Mouse (Mus musculus) C3H10T1/2 (cell line): Measurements from ENCODE around the gene Mcoln3. TPM values are rescaled to one million over a fixed set of nuclear protein-coding genes. Genes with fewer than 3 reads are reported as not detected.

Source experiments
- polyA plus RNA-seq, 2 experiments: library from polyadenylated mRNA; unstranded; fragments of >200 nt; fragmentation: generic; extraction: Trizol; gene quantifications; one replicate each; pipeline ENCODE4 v1.2.1; 2012; ENCODE audit warnings: missing spikeins in 2 of 2

The Mcoln3 gene
- polyA plus RNA-seq, result under 1 TPM in 1 of 2 experiments, not detected in 1; 0.08 TPM

GRCm38 (mm10) chr3:146117258-146117996, at the start of gene Mcoln3:
Gene Mcoln3, plus strand, starts transcription at chr3:146117450.

GRCm38 (mm10) chr3:146107921-146108571, 9.2 kb upstream of the Mcoln3 start, which contains the start of gene Wdr63:
Gene Wdr63, minus strand, starts transcription at chr3:146108130.

GRCm38 (mm10) chr3:146149156-146150057, 32.2 kb downstream of the Mcoln3 start, which contains the start of gene Mcoln2:
Gene Mcoln2, plus strand, starts transcription at chr3:146149833.

Other genes starting within 250 kb of the Mcoln3 start
- gene Bcl10, start 194.6 kb upstream of the Mcoln3 start, polyA plus RNA-seq, result 10 to 100 TPM in 1 of 2 experiments, 1 to 10 TPM in 1; 7.0 to 24.2 TPM
- gene 2410004B18Rik, start 179.4 kb upstream of the Mcoln3 start, polyA plus RNA-seq, result 10 to 100 TPM in 1 of 2 experiments, 1 to 10 TPM in 1; 7.0 to 19.6 TPM
- under 1 TPM; 0.09 to 0.76 TPM for gene Syde2, start 129.6 kb upstream of the Mcoln3 start, polyA plus RNA-seq
- gene Wdr63, start 9.3 kb upstream of the Mcoln3 start, polyA plus RNA-seq, result under 1 TPM in 1 of 2 experiments, not detected in 1; 0.08 TPM
- not detected for gene Mcoln2, start 32.4 kb downstream of the Mcoln3 start, polyA plus RNA-seq
- gene Lpar3, start 103.5 kb downstream of the Mcoln3 start, polyA plus RNA-seq, result not detected